Mouse (Mus musculus) heart, postnatal 0 days (tissue): ENCODE measurements at regions not wholly inside any gene's neighbourhood (a gene's known extent, or its start where the extent isn't known, plus 50 kb on each side); places are given as distances from the start of the nearest gene placed in this dataset.

Source experiments
- CTCF ChIP-seq: IDR thresholded peaks from 2 replicates; pipeline ENCODE4 v1.5.1; 2016; ENCODE audit warnings: antibody characterized with exemption, control low read depth, low read depth
- EP300 ChIP-seq: IDR thresholded peaks from 2 replicates; pipeline ENCODE4 v1.6.1; 2016; ENCODE audit warnings: antibody characterized with exemption, low read depth

DNA sequence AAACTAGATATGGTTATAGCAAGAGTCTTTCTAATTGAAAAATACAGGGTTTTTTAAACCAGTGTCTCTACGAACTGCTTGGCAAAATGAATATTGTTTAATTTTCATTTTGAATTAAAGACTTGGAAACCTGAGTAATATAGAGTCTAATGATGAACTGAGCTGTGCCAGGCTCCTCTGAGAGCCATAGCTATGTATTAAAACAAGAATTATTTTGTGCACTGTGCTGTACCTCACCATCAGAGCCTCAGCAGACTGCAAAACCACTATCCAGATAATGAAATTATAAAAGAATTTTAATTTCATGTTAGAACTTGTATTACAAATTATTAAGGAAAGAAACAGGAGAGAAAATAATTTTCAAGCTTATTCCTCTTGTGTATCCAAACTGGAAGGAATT is 408.8 kb upstream of the Map3k7 start:
- no peak for TF ChIP-seq CTCF
- no peak for TF ChIP-seq EP300
